Mouse (Mus musculus) adrenal gland, adult 2 months (tissue): ENCODE measurements around the gene Tex13a. TPM values are rescaled to one million over a fixed set of nuclear protein-coding genes. Genes with fewer than 3 reads are reported as not detected.

Source experiments
- DNase-seq: peaks from one replicate; pipeline ENCODE4 v3.0.0; 2021
- long read RNA-seq: library from polyadenylated mRNA; stranded (forward); transcript quantifications from one replicate; pipeline ENCODE4 v2.0.0, GENCODE M21; 2021
- polyA plus RNA-seq: library from polyadenylated mRNA; depleted of rRNA; stranded (reverse); fragments of >200 nt; gene quantifications from 2 replicates; pipeline ENCODE4 v1.2.3, GENCODE M21; 2012; rRNA removed
- total RNA-seq, 2 experiments: library from RNA; stranded (reverse); gene quantifications; 2 replicates each; pipeline ENCODE4 v1.2.3; 2021

Gene Tex13a
- total RNA-seq (not detected), polyA plus RNA-seq (not detected in 2 replicates)
- long read RNA-seq, result 0 reads

- no peak for DNase-seq
These were observed at the start of gene Tex13a for GRCm38 (mm10) chrX:138209480-138209879. Gene Tex13a, minus strand, starts transcription at chrX:138209580.

- DNase-seq, result no peak
These were observed 25.2 kb upstream of the Tex13a start for GRCm38 (mm10) chrX:138234626-138235025.

GRCm38 (mm10) chrX:138170146-138170545, 39.2 kb downstream of the Tex13a start:
- peak; percentile 6 for DNase-seq
